Mouse (Mus musculus): ENCODE data around the gene Syt1.

The Syt1 gene

GRCm38 (mm10) chr10:108649174-108649573, 361.6 kb downstream of the Syt1 start:
- no peak for DNase-seq (ENCODE audit: low spot score in 2 of 2)

- DNase-seq (ENCODE audit: low spot score in 2 of 2) = no peak
Observed at GRCm38 (mm10) chr10:108643915-108644314, 366.9 kb downstream of the Syt1 start.

GRCm38 (mm10) chr10:108638095-108638494, 372.7 kb downstream of the Syt1 start:
- no peak for DNase-seq (ENCODE audit: low spot score in 2 of 2)

- DNase-seq (ENCODE audit: low spot score in 2 of 2) = no peak
Observed at GRCm38 (mm10) chr10:108636086-108636485, 374.7 kb downstream of the Syt1 start.

- no peak for DNase-seq (ENCODE audit: low spot score in 2 of 2)
Observed at GRCm38 (mm10) chr10:108635616-108636015, 375.2 kb downstream of the Syt1 start.

GRCm38 (mm10) chr10:108630841-108631240, 379.9 kb downstream of the Syt1 start:
- no peak for DNase-seq (ENCODE audit: low spot score in 2 of 2)

GRCm38 (mm10) chr10:108626404-108626803, 384.4 kb downstream of the Syt1 start:
- DNase-seq (ENCODE audit: low spot score in 2 of 2) = no peak

GRCm38 (mm10) chr10:108623002-108623401, 387.8 kb downstream of the Syt1 start:
- no peak for DNase-seq (ENCODE audit: low spot score in 2 of 2)

GRCm38 (mm10) chr10:108619861-108620260, 390.9 kb downstream of the Syt1 start:
- DNase-seq (ENCODE audit: low spot score in 2 of 2) = no peak

- no peak for DNase-seq (ENCODE audit: low spot score in 2 of 2)
Observed at GRCm38 (mm10) chr10:108619217-108619616, 391.6 kb downstream of the Syt1 start.

- DNase-seq (ENCODE audit: low spot score in 2 of 2) = peak in 1 of 2 experiments; percentile 42
Observed at GRCm38 (mm10) chr10:108610057-108610644, 400.6 kb downstream of the Syt1 start.

- no peak for DNase-seq (ENCODE audit: low spot score in 2 of 2)
Observed at GRCm38 (mm10) chr10:108601672-108602412, 408.9 kb downstream of the Syt1 start.

GRCm38 (mm10) chr10:108600693-108601092, 410.1 kb downstream of the Syt1 start:
- peak in 1 of 2 experiments; percentile 62 for DNase-seq (ENCODE audit: low spot score in 2 of 2)

- no peak for DNase-seq (ENCODE audit: low spot score in 2 of 2)
Observed at GRCm38 (mm10) chr10:108597385-108597784, 413.4 kb downstream of the Syt1 start.

- DNase-seq (ENCODE audit: low spot score in 2 of 2) = no peak
Observed at GRCm38 (mm10) chr10:108596162-108596927, 414.4 kb downstream of the Syt1 start.

- DNase-seq (ENCODE audit: low spot score in 2 of 2) = no peak
Observed at GRCm38 (mm10) chr10:108589355-108589754, 421.4 kb downstream of the Syt1 start.

- no peak for DNase-seq (ENCODE audit: low spot score in 2 of 2)
Observed at GRCm38 (mm10) chr10:108588924-108589323, 421.9 kb downstream of the Syt1 start.

- no peak for DNase-seq (ENCODE audit: low spot score in 2 of 2)
Observed at GRCm38 (mm10) chr10:108583694-108584093, 427.1 kb downstream of the Syt1 start.

- no peak for DNase-seq (ENCODE audit: low spot score in 2 of 2)
Observed at GRCm38 (mm10) chr10:108582397-108582730, 428.4 kb downstream of the Syt1 start.

- DNase-seq (ENCODE audit: low spot score in 2 of 2) = no peak
Observed at GRCm38 (mm10) chr10:108581555-108582396, 429.0 kb downstream of the Syt1 start.

GRCm38 (mm10) chr10:108580786-108581420, 429.9 kb downstream of the Syt1 start:
- no peak for DNase-seq (ENCODE audit: low spot score in 2 of 2)
